Mouse (Mus musculus) limb, embryonic 12.5 days (tissue): ENCODE measurements around the gene H2-Q10. TPM values are rescaled to one million over a fixed set of nuclear protein-coding genes. Genes with fewer than 3 reads are reported as not detected.
A peak's percentile ranks its signal among the peaks of the same experiment; 100 is the strongest.

Source experiments
- ATAC-seq: fragments of 200-750 bp; cut with Nextera tagmentation; 2 replicates; pipeline ENCODE4 v1.8.0; 2017; ENCODE audit warnings: low read depth, moderate TSS enrichment; ENCODE audit not compliant: insufficient number of reproducible peaks, insufficient read depth, low FRiP score, low TSS enrichment
- H3K27ac ChIP-seq: fragments of 300-500 bp; sonication (generic); 2 replicates; pipeline ENCODE4 v1.5.1; 2016; ENCODE audit warnings: mild to moderate bottlenecking, moderate library complexity
- H3K27me3 ChIP-seq: fragments of 300-500 bp; sonication (generic); 2 replicates; pipeline ENCODE4 v1.6.1; 2016; ENCODE audit warnings: mild to moderate bottlenecking, moderate library complexity
- H3K36me3 ChIP-seq: fragments of 300-500 bp; sonication (generic); 2 replicates; pipeline ENCODE4 v1.6.1; 2016; ENCODE audit warnings: mild to moderate bottlenecking, moderate library complexity
- H3K4me1 ChIP-seq: fragments of 300-500 bp; sonication (generic); replicated peaks from 2 replicates; pipeline ENCODE4 v1.6.1; 2016
- H3K4me2 ChIP-seq: fragments of 300-500 bp; sonication (generic); 2 replicates; pipeline ENCODE4 v1.6.1; 2016; ENCODE audit warnings: mild to moderate bottlenecking, moderate library complexity
- H3K4me3 ChIP-seq: fragments of 300-500 bp; sonication (generic); replicated peaks from 2 replicates; pipeline ENCODE4 v1.5.1; 2016; ENCODE audit warnings: mild to moderate bottlenecking
- H3K9ac ChIP-seq: fragments of 300-500 bp; sonication (generic); replicated peaks from 2 replicates; pipeline ENCODE4 v1.6.1; 2016; ENCODE audit warnings: mild to moderate bottlenecking, moderate library complexity
- H3K9me3 ChIP-seq: fragments of 300-500 bp; sonication (generic); 2 replicates; pipeline ENCODE4 v1.6.1; 2016; ENCODE audit warnings: mild to moderate bottlenecking, moderate library complexity
- WGBS: fragments of 180-500 bp; shearing (Covaris S2); methylation state at CpG from one replicate; pipeline ENCODE4 v1.1.7; 2016; 5-methylcytosine and 5-hydroxymethylcytosine counted together
- polyA plus RNA-seq: library from polyadenylated mRNA; unstranded; fragments of >200 nt; fragmentation: Nextera tagmentation; extraction: Ambion mirVana; gene quantifications from 2 replicates; pipeline ENCODE4 v1.2.1, GENCODE M21; 2016

The H2-Q10 gene
- polyA plus RNA-seq, 1 experiment from 2014 or later: 0.41 TPM

GRCm38 (mm10) chr17:35516652-35517500 lies 47.0 kb downstream of the H2-Q10 start, which contains the start of the genes Tcf19 and Cchcr1:
Tcf19 (minus strand) TSS chr17:35516824.
Cchcr1 (plus strand) TSS chr17:35517100.
- peak within 1 kb of the TSS; percentile 69 for H3K4me2 ChIP-seq

GRCm38 (mm10) chr17:35517526-35517925 lies 47.6 kb downstream of the H2-Q10 start:
- 11% methylated on average over 12 of the region's 12 CpGs for WGBS
- Histone ChIP-seq H3K9ac (peak overlapping the region; percentile 61), H3K4me2 (peak overlapping the region; percentile 69), H3K9me3 (no peaks in the 10 kb centered on the region), H3K4me3 (peak overlapping the region; percentile 51), H3K36me3 (peaks cover 46% of the 10 kb centered on the region), H3K4me1 (peaks cover 35% of the 10 kb centered on the region), H3K27me3 (no peaks in the 10 kb centered on the region), H3K27ac (peak overlapping the region; percentile 64; the same call in 1 of the 2 replicates)
- ATAC-seq: no peak

More at GRCm38 (mm10) chr17:35516652-35517500, 47.0 kb downstream of the H2-Q10 start, which contains the start of the genes Tcf19 and Cchcr1:
- under 1% methylated on average over 67 of the region's 67 CpGs for WGBS
- Histone ChIP-seq H3K27ac (peak within 1 kb of the TSS; percentile 64), H3K4me1 (peaks cover 35% of the 10 kb centered on the region), H3K4me3 (peak within 1 kb of the TSS; percentile 51), H3K27me3 (no peaks in the 10 kb centered on the region), H3K9me3 (no peaks in the 10 kb centered on the region), H3K36me3 (peaks cover 47% of the 10 kb centered on the region), H3K9ac (peak within 1 kb of the TSS; percentile 63)
- ATAC-seq: peak; percentile 89

Other genes starting within 250 kb of the H2-Q10 start
- 0.45 and 1.1 TPM in 2 replicates for gene Gm16181, start 249.3 kb upstream of the H2-Q10 start, polyA plus RNA-seq
- gene Atp6v1g2, start 236.4 kb upstream of the H2-Q10 start, polyA plus RNA-seq: 4.3 and 4.8 TPM in 2 replicates
- 13.3 and 15.5 TPM in 2 replicates for gene Nfkbil1, start 234.3 kb upstream of the H2-Q10 start, polyA plus RNA-seq
- 620 and 638 TPM in 2 replicates for gene Ddx39b, start 228.3 kb upstream of the H2-Q10 start, polyA plus RNA-seq
- 17.8 and 18.8 TPM in 2 replicates for gene H2-D1, start 207.4 kb upstream of the H2-Q10 start, polyA plus RNA-seq
- 0.13 TPM in 1 of 2 replicates, not detected in the other for gene H2-Q1, start 149.7 kb upstream of the H2-Q10 start, polyA plus RNA-seq
- 0.45 and 0.88 TPM in 2 replicates for gene H2-Q2, start 127.8 kb upstream of the H2-Q10 start, polyA plus RNA-seq
- 5.0 and 6.0 TPM in 2 replicates for gene H2-Q4, start 90.5 kb upstream of the H2-Q10 start, polyA plus RNA-seq
- gene H2-Q6, start 45.2 kb upstream of the H2-Q10 start, polyA plus RNA-seq: 2.0 TPM in 2 replicates
- 17.3 and 19.3 TPM in 2 replicates for gene H2-Q7, start 30.9 kb upstream of the H2-Q10 start, polyA plus RNA-seq
- gene Pou5f1, start 35.9 kb downstream of the H2-Q10 start, polyA plus RNA-seq: 0.56 TPM in 1 of 2 replicates, not detected in the other
- gene Tcf19, start 46.7 kb downstream of the H2-Q10 start, polyA plus RNA-seq: 60.5 and 62.3 TPM in 2 replicates
- gene Cchcr1, start 47.0 kb downstream of the H2-Q10 start, polyA plus RNA-seq: 26.1 and 26.3 TPM in 2 replicates
- gene Psors1c2, start 63.1 kb downstream of the H2-Q10 start, polyA plus RNA-seq: 0.96 and 1.3 TPM in 2 replicates
- gene Cdsn, start 82.0 kb downstream of the H2-Q10 start, polyA plus RNA-seq: not detected in 2 replicates
- 0.17 TPM in 1 of 2 replicates, not detected in the other for gene 2300002M23Rik, start 97.4 kb downstream of the H2-Q10 start, polyA plus RNA-seq
- gene Sfta2, start 131.5 kb downstream of the H2-Q10 start, polyA plus RNA-seq: not detected in 2 replicates
- gene Gm9573, start 156.5 kb downstream of the H2-Q10 start, polyA plus RNA-seq: not detected in 2 replicates
- gene Mucl3, start 173.6 kb downstream of the H2-Q10 start, polyA plus RNA-seq: 0.08 and 0.10 TPM in 2 replicates
- 20.0 and 23.4 TPM in 2 replicates for gene Vars2, start 197.5 kb downstream of the H2-Q10 start, polyA plus RNA-seq
- gene Gtf2h4, start 203.7 kb downstream of the H2-Q10 start, polyA plus RNA-seq: 53.6 and 58.2 TPM in 2 replicates
- gene Ddr1, start 234.5 kb downstream of the H2-Q10 start, polyA plus RNA-seq: 38.4 and 40.6 TPM in 2 replicates